Mouse (Mus musculus) ovary, adult 18-20 months (tissue): ENCODE results near the gene Pign.

Experiments used
- DNase-seq: peaks from one replicate; pipeline ENCODE4 v3.0.0; 2022; ENCODE audit warnings: low spot score, mixed read lengths

Pign gene

GRCm38 (mm10) chr1:105663171-105663961, at the start of gene Pign, which contains the start of gene Relch:
Gene Pign (minus strand): TSS chr1:105663677.
Gene Relch (plus strand): TSS chr1:105663861.
- peak; percentile 99 for DNase-seq

GRCm38 (mm10) chr1:105712822-105713221, 49.3 kb upstream of the Pign start:
- DNase-seq, result no peak

- DNase-seq, result no peak
Observed at GRCm38 (mm10) chr1:105711227-105711626, 47.8 kb upstream of the Pign start.

GRCm38 (mm10) chr1:105709415-105709814, 45.9 kb upstream of the Pign start:
- DNase-seq, result no peak

GRCm38 (mm10) chr1:105700984-105701530, 37.6 kb upstream of the Pign start:
- no peak for DNase-seq

- DNase-seq, result no peak
Observed at GRCm38 (mm10) chr1:105695581-105695980, 32.1 kb upstream of the Pign start.

- DNase-seq, result no peak
Observed at GRCm38 (mm10) chr1:105685501-105685900, 22.0 kb upstream of the Pign start.

- no peak for DNase-seq
Observed at GRCm38 (mm10) chr1:105680587-105680986, 17.1 kb upstream of the Pign start.

GRCm38 (mm10) chr1:105674763-105675162, 11.3 kb upstream of the Pign start:
- no peak for DNase-seq

- no peak for DNase-seq
Observed at GRCm38 (mm10) chr1:105669700-105670099, 6.2 kb upstream of the Pign start.

GRCm38 (mm10) chr1:105663962-105664812, 710 bp upstream of the Pign start:
- DNase-seq, result no peak

GRCm38 (mm10) chr1:105662820-105663170, 682 bp downstream of the Pign start:
- DNase-seq, result no peak

GRCm38 (mm10) chr1:105660015-105660414, 3.5 kb downstream of the Pign start:
- DNase-seq, result no peak

- DNase-seq, result no peak
Observed at GRCm38 (mm10) chr1:105653981-105654380, 9.5 kb downstream of the Pign start.

GRCm38 (mm10) chr1:105650650-105651049, 12.8 kb downstream of the Pign start:
- no peak for DNase-seq

- no peak for DNase-seq
Observed at GRCm38 (mm10) chr1:105644093-105644492, 19.4 kb downstream of the Pign start.

GRCm38 (mm10) chr1:105630481-105630880, 33.0 kb downstream of the Pign start:
- no peak for DNase-seq

- DNase-seq, result no peak
Observed at GRCm38 (mm10) chr1:105589673-105590072, 73.8 kb downstream of the Pign start.

- no peak for DNase-seq
Observed at GRCm38 (mm10) chr1:105588697-105589096, 74.8 kb downstream of the Pign start.

- DNase-seq, result no peak
Observed at GRCm38 (mm10) chr1:105582800-105583199, 80.7 kb downstream of the Pign start.

- DNase-seq, result no peak
Observed at GRCm38 (mm10) chr1:105580909-105581308, 82.6 kb downstream of the Pign start.

- no peak for DNase-seq
Observed at GRCm38 (mm10) chr1:105566051-105566450, 97.4 kb downstream of the Pign start.

- DNase-seq, result no peak
Observed at GRCm38 (mm10) chr1:105564289-105564688, 99.2 kb downstream of the Pign start.
